ENCODE assay signal across 20 mouse cellular contexts in the genomic region with DNA sequence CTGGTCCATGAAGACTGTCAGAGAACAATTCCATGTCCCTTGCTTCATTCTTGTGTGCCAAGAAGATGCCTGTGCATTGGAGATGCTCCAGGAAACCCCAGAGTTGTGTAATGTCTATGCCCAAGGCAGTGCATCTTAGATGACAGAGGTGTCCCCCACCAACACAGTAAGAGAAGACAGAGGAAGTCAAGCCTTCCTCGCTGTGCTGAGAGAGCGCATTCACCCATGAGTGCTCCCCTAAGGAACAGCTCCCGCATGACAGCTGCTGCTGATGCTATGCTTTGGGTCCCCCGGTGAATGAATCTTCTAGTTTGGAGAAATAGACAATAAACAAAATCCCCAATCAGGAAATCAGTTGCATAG.
DNase-seq lines count a peak whose midpoint lies in the region; ATAC-seq and TF ChIP-seq lines count a peak whose summit lies in the region.
"Had no signal": no experiment of that assay in that cellular context is flagged by ENCODE, and none has a peak within 500 bp of the region (broad histone marks: within the 10 kb centered on the region; RNA-seq: fewer than 3 reads in every experiment).

No protein-coding gene starts in this region.

- H3K9ac ChIP-seq in lung, embryonic 15.5 days: no peak overlapping the region
- H3K9ac ChIP-seq: embryonic facial prominence, embryonic 13.5 days; hindbrain, embryonic 13.5 days; intestine, embryonic 15.5 days; liver, embryonic 13.5 days; midbrain, embryonic 15.5 days had no signal

- WGBS in kidney, adult 2 months: 53% methylated on average over 4 of the region's 4 CpGs
- WGBS in lung, embryonic 15.5 days: 77% methylated on average over 4 of the region's 4 CpGs

- H3K27me3 ChIP-seq in kidney, adult 2 months (replicated peaks; ENCODE audit: control insufficient read depth, insufficient read depth, low read length): no peaks in the 10 kb centered on the region
- H3K27me3 ChIP-seq in lung, embryonic 15.5 days: no peaks in the 10 kb centered on the region
- H3K27me3 ChIP-seq: embryonic facial prominence, embryonic 13.5 days; hindbrain, embryonic 13.5 days; intestine, embryonic 15.5 days; midbrain, embryonic 15.5 days; Patski had no signal

- H3K4me2 ChIP-seq in lung, embryonic 15.5 days: no peak overlapping the region
- H3K4me2 ChIP-seq: embryonic facial prominence, embryonic 13.5 days; hindbrain, embryonic 13.5 days; intestine, embryonic 15.5 days; liver, embryonic 13.5 days; midbrain, embryonic 15.5 days had no signal

- no peak overlapping the region for H3K4me3 ChIP-seq in kidney, adult 2 months (ENCODE audit: insufficient read depth, low read depth, low read length)
- no peak overlapping the region for H3K4me3 ChIP-seq in lung, embryonic 15.5 days
- H3K4me3 ChIP-seq: embryonic facial prominence, embryonic 13.5 days; hindbrain, embryonic 13.5 days; intestine, embryonic 15.5 days; limb, embryonic 10.5 days; liver, embryonic 13.5 days; midbrain, embryonic 15.5 days; myocyte had no signal

- DNase-seq in heart, adult 11 months: peak; percentile 90
- no peak for DNase-seq in heart, adult 8-10 months (ENCODE audit: low spot score)
- DNase-seq in kidney, adult 2 months: no peak
- DNase-seq in kidney, postnatal 4 days: no peak
- no peak for DNase-seq in lung, postnatal 36 days
- DNase-seq: cerebellum, adult 9-11 months; gastrocnemius, postnatal 25 days; liver, embryonic 13.5 days; thymus, postnatal 14 days had no signal

- no peaks in the 10 kb centered on the region for H3K9me3 ChIP-seq in lung, embryonic 15.5 days
- H3K9me3 ChIP-seq: embryonic facial prominence, embryonic 13.5 days; hindbrain, embryonic 13.5 days; intestine, embryonic 15.5 days; limb, embryonic 10.5 days; liver, embryonic 13.5 days; midbrain, embryonic 15.5 days had no signal

- no peak for ATAC-seq in lung, embryonic 15.5 days (ENCODE audit: borderline replicate concordance, extremely low read depth, low FRiP score, low TSS enrichment)
- peak; percentile 73 for ATAC-seq in megakaryocyte progenitor cell, adult 5-6 weeks (replicated peaks; ENCODE audit: poor library complexity)
- ATAC-seq: CD4-positive, CD25-positive, alpha-beta regulatory T cell, adult 4 months; forebrain, embryonic 14.5 days; intestine, embryonic 15.5 days; midbrain, embryonic 15.5 days; Patski had no signal

- H3K27ac ChIP-seq in kidney, adult 2 months (ENCODE audit: insufficient read depth, low read depth, low read length): peak overlapping the region; percentile 57
- peak overlapping the region; percentile 49 for H3K27ac ChIP-seq in lung, embryonic 15.5 days
- H3K27ac ChIP-seq: embryonic facial prominence, embryonic 13.5 days; hindbrain, embryonic 13.5 days; intestine, embryonic 15.5 days; liver, embryonic 13.5 days; midbrain, embryonic 15.5 days had no signal

- no peak for TF ChIP-seq POLR2A in kidney, adult 2 months (IDR thresholded peaks at IDR 0.05; ENCODE audit: low read depth, low read length)

- no peaks in the 10 kb centered on the region for H3K36me3 ChIP-seq in kidney, adult 2 months (ENCODE audit: control insufficient read depth, insufficient read depth, low read length)
- no peaks in the 10 kb centered on the region for H3K36me3 ChIP-seq in lung, embryonic 15.5 days
- H3K36me3 ChIP-seq: embryonic facial prominence, embryonic 13.5 days; hindbrain, embryonic 13.5 days; intestine, embryonic 15.5 days; limb, embryonic 10.5 days; liver, embryonic 13.5 days; midbrain, embryonic 15.5 days had no signal

- peaks cover 13% of the 10 kb centered on the region; the same call in 1 of the 2 replicates for H3K4me1 ChIP-seq in kidney, adult 2 months (ENCODE audit: control insufficient read depth, insufficient read depth, low read length)
- no peaks in the 10 kb centered on the region for H3K4me1 ChIP-seq in lung, embryonic 15.5 days
- H3K4me1 ChIP-seq: embryonic facial prominence, embryonic 13.5 days; intestine, embryonic 15.5 days; midbrain, embryonic 15.5 days had no signal

- TF ChIP-seq CTCF in kidney, adult 2 months (conservative IDR thresholded peaks at IDR 0.05; ENCODE audit: insufficient read depth, insufficient read length, low read depth, low read length): no peak
